35 mouse cellular contexts compared by ENCODE assay signal in the genomic region with DNA sequence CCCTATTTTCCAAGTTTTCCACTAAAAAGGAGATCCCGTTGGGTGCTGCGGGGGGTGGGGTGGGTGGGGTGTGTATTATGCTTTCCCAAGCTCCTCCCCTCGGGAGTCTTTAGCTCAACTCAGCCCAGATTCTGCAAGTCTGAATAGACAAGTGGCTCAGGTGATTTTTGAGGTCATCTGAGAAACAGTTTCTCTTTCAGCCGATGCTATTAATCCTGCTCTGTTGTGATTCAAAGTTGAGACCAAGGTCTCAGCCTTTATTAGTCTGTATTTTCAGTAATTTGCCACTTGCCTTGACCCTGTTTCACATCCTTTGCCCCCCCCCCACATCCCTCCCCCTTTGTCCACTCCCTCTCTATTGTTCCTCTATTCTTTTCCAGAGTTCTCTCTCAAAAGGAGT. TPM values are rescaled to one million over a fixed set of nuclear protein-coding genes. Genes with fewer than 3 reads are reported as not detected.
"Had no signal": no experiment of that assay in that cellular context is flagged by ENCODE, and none has a peak within 500 bp of the region (broad histone marks: within the 10 kb centered on the region; RNA-seq: fewer than 3 reads in every experiment).

No protein-coding gene starts in this region.

- ATAC-seq: inflammation-experienced regulatory T-cells, adult 6 months; intestine, embryonic 15.5 days; intestine, postnatal 0 days; liver, embryonic 12.5 days had no signal

- H3K4me1 ChIP-seq: hindbrain, embryonic 12.5 days; intestine, embryonic 15.5 days; liver, embryonic 12.5 days had no signal

- H3K9me3 ChIP-seq: heart, embryonic 10.5 days; heart, embryonic 12.5 days; hindbrain, embryonic 10.5 days; hindbrain, embryonic 12.5 days; intestine, embryonic 15.5 days; limb, embryonic 13.5 days; limb, embryonic 15.5 days; liver, embryonic 12.5 days had no signal

- H3K36me3 ChIP-seq: heart, embryonic 10.5 days; heart, embryonic 12.5 days; hindbrain, embryonic 10.5 days; hindbrain, embryonic 12.5 days; intestine, embryonic 15.5 days; limb, embryonic 13.5 days; limb, embryonic 15.5 days; liver, embryonic 12.5 days had no signal

- H3K9ac ChIP-seq: heart, embryonic 12.5 days; hindbrain, embryonic 12.5 days; hindbrain, embryonic 14.5 days; intestine, embryonic 15.5 days; limb, embryonic 13.5 days; limb, embryonic 15.5 days; liver, embryonic 12.5 days; liver, embryonic 14.5 days had no signal

- H3K4me2 ChIP-seq: liver, embryonic 12.5 days had no signal

- H3K27ac ChIP-seq: heart, embryonic 10.5 days; hindbrain, embryonic 10.5 days; hindbrain, embryonic 12.5 days; hindbrain, embryonic 14.5 days; intestine, embryonic 15.5 days; layer of hippocampus, adult 2 months; limb, embryonic 13.5 days; limb, embryonic 15.5 days; liver, embryonic 12.5 days; liver, embryonic 14.5 days had no signal

- H3K4me3 ChIP-seq: heart, embryonic 10.5 days; heart, embryonic 12.5 days; hindbrain, embryonic 10.5 days; hindbrain, embryonic 12.5 days; intestine, embryonic 15.5 days; layer of hippocampus, adult 2 months; limb, embryonic 15.5 days; liver, embryonic 12.5 days had no signal

- DNase-seq: gastrocnemius, postnatal 14 days; gastrocnemius, postnatal 36 days; heart, adult 11 months; heart, postnatal 10 days; heart, postnatal 4 days; kidney, adult 18-20 months; kidney, adult 8-10 months; kidney, postnatal 10 days; kidney, postnatal 25 days; left cerebral cortex, postnatal 4 days had no signal

RNA-seq across cellular contexts. Expression of a gene that starts 1.8 kb away (rescaled TPM):
- total RNA-seq: gastrocnemius, adult 18-20 months; gastrocnemius, adult 8-10 months; gastrocnemius, postnatal 14 days; gastrocnemius, postnatal 36 days; heart, adult 8-10 months; heart, postnatal 10 days; heart, postnatal 25 days; heart, postnatal 4 days; layer of hippocampus, adult 2 months; layer of hippocampus, postnatal 25 days; left cerebral cortex, adult 18-20 months; left cerebral cortex, adult 8-10 months; left cerebral cortex, postnatal 25 days; liver, adult 2 months had no signal
- polyA plus RNA-seq: gonadal fat pad, adult 2 months; heart, embryonic 12.5 days; heart, embryonic 14.5 days; heart, embryonic 16.5 days; inflammation-experienced regulatory T-cells, adult 6 months; liver, adult 2 months had no signal
